Mouse (Mus musculus) urinary bladder, adult 18-20 months (tissue): Measurements from ENCODE around the gene Kcnk5.
A peak's percentile ranks its signal among the peaks of the same experiment; 100 is the strongest.

Experiments
- DNase-seq, 2 experiments: peaks; one replicate each; pipeline ENCODE4 v3.0.0; 2022; ENCODE audit warnings: low spot score in 2 of 2, mixed read lengths in 2 of 2

Gene Kcnk5

GRCm38 (mm10) chr14:20201066-20201683 lies 19.6 kb upstream of the Kcnk5 start:
- no peak for DNase-seq

DNA sequence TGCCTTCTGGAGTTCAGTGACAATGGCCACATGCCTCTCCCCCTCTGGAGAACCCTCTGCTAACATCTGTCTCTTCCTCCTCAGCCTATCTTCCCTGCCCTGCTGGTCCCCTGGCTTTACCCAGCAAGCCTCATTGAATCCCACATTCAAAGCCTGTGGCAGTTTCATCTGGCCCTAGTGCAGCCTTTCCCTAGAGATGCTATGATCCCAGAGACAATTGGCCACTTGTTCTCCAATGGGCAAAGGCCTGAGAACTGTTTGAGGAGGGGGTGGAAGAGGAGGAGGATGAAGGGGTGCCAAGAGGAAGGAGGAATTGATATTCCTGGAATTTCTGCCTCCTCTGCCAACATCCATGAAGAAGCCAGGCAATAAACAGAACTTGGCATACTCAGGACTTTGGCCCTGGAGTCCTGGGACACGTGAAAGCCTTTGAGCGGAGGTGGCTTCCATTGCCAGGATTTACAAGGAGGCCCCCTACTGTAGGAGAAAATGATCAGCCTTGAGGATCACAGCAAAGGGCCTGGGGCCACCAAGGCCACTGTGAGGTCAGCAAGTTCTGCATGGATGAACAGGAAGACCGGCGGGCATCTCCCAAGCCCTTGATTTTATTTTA lies 11.6 kb upstream of the Kcnk5 start:
- no peak for DNase-seq

DNA sequence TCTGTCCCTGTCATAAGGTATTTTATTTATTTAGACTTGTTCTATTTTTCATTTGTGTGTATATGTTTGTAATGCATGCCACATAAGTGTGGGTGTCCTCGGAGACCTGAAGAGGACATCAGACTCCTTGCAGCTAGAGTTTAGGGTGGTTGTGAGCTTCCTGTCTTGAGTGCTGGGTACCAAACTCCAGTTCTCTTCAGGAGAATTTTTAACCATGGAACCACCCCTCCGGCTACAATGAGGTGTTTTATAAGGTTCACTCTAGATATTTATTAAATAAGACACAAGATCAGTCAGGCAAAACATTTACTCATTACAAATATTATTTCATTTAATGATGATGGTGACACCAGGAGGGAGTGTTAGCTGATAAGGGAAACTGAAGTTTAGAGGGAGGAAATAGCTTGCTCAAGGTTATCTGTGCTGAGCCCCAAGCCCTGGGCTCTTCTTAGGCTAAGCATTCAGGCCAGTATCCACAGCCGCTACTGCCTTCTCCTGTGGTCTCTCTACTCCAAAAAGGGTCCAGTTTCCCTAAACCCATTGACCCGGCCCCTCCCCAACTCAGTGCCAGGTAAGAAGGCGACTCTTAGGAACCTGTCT lies 9.6 kb upstream of the Kcnk5 start:
- DNase-seq, result no peak

GRCm38 (mm10) chr14:20189751-20190150 lies 8.1 kb upstream of the Kcnk5 start:
- DNase-seq, result no peak

DNA sequence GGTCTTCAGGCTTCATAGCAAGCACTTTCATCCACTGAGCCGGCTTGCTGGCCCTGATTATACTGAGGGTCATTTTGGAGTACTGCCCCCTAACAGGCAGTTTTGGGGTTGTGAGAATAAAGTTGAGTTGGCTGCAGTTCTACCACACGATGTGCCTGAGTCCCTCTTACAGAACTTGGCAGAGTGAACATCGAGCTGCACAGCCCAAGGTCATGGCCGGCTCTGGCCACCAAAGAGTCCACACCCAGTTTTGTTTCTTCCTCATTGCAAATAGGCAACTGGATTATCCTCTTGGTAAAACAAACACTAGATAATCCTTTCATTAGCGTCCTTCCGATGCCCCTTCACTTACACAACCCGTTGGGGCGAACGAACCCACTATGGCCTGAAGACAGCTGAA lies 3.8 kb upstream of the Kcnk5 start:
- DNase-seq, result no peak

GRCm38 (mm10) chr14:20183701-20184100 lies 2.1 kb upstream of the Kcnk5 start:
- no peak for DNase-seq

- DNase-seq, result no peak
These were observed 987 bp upstream of the Kcnk5 start for GRCm38 (mm10) chr14:20182596-20182995.

DNA sequence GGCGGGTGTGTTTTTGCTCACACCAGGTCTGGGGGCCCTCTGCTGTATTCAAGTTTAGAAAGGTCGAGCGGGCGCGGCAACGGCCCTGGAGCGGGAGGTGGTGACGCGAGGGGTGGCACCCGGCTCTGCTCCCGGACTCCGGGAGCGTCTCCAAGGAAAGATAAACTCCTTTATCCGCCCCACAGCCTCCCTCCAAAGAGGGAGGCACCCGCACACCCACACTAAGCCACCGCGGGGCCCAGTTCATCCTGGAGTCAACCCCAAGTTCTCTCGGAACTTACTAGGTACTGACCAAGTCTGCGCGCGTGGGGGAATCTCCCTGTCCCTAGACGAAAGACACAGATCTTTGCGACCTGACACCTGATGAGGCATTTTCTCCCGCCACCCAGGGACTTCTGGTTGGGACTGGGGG lies 852 bp downstream of the Kcnk5 start:
- DNase-seq, result peak; percentile 28 to 41

- DNase-seq, result no peak
These were observed 1.3 kb downstream of the Kcnk5 start for GRCm38 (mm10) chr14:20180304-20180703.

- DNase-seq, result no peak
These were observed 1.8 kb downstream of the Kcnk5 start for GRCm38 (mm10) chr14:20179731-20180280.

DNA sequence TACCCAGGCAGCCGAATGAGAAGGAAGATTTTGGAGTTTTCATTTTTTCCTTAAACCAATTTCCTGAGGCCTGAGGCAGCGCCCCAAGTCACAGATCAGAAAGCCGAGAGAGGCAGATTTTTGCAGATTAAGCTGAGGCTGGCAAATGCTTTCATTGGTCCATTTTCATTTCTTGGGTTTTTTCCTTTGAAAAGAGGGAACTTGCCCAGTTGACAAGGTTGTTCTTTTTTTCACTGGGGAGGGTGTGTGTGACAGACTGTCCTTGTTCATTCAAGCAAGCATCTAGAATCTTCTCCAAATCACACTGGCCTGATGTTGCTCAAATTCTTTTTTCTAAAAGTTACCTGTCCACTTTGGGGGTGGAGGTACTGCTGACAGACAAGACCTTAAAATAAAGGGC lies 2.5 kb downstream of the Kcnk5 start:
- DNase-seq, result no peak

- DNase-seq, result no peak
These were observed 3.0 kb downstream of the Kcnk5 start for GRCm38 (mm10) chr14:20178593-20178992.

- no peak for DNase-seq
These were observed 4.0 kb downstream of the Kcnk5 start for GRCm38 (mm10) chr14:20177494-20178123.

- DNase-seq, result no peak
These were observed 5.9 kb downstream of the Kcnk5 start for GRCm38 (mm10) chr14:20175705-20176104.

GRCm38 (mm10) chr14:20175114-20175513 lies 6.5 kb downstream of the Kcnk5 start:
- DNase-seq, result no peak

GRCm38 (mm10) chr14:20174696-20175095 lies 6.9 kb downstream of the Kcnk5 start:
- no peak for DNase-seq

DNA sequence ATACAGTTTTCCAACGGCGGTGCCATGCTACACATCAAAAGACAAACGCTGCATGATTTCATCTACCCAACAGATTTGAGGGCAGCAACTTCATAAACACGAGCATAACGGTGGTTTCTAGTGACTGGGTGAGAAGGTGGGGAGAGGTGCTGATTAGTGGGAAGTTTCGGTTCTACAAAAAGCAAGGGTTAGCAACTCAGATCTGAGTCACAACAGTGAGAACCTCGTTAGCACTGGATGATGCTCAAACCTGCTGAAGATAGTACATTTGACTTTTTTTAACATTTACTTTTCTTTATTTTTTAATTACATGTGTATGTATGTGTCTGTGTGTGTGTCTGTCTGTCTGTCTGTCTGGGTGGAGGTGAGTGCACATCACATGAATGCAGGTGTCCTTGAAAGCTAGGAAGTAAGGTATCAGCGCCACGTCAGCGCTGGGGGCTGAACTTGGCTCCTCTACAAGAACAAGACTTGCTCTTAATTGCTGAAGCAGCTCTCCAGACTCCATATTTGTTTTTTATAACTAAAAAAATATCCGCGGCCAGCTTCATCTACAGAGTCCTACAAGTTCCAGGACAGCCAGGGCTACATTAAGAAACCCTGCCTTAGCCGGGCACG lies 7.6 kb downstream of the Kcnk5 start:
- no peak for DNase-seq

DNA sequence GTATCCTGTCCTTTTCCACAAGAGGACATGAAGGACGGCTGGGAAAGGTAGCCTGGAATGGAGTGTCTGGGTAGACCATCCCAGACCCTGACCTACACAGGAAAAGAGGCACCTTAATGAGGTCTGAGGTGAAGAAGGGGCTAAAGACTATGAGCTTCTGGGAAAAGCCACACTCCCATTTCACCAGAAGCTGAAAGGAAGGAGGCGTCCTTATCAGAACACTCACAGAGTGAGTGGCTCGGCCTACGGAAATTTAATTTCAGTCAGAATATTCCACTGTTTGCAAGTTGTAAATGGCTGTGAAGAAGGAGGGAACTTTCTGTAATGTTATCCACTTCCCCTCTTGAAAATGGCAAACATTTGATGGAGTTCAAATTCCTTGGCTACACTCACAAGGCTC lies 8.7 kb downstream of the Kcnk5 start:
- DNase-seq, result no peak

DNA sequence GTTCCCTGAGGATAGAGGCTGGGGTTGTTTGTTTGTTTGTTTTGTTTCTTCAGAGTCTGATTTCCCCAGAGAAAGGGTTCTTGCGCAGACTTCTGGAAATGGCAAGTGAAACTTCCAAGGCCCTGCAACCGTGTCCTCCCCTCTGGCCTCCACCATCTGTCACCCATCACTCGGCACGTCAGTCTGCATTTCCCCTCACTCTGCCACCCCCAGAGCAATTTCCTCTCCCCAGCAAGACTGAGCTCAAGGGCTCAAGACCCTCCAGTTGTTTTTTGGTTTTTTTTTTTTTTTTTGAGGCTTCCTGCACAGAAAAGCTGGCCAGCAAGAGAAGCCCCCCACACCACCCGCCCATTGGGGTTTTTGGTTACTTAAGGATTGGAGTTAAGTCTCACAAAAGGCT lies 9.1 kb downstream of the Kcnk5 start:
- no peak for DNase-seq

GRCm38 (mm10) chr14:20171840-20172239 lies 9.8 kb downstream of the Kcnk5 start:
- DNase-seq, result no peak

DNA sequence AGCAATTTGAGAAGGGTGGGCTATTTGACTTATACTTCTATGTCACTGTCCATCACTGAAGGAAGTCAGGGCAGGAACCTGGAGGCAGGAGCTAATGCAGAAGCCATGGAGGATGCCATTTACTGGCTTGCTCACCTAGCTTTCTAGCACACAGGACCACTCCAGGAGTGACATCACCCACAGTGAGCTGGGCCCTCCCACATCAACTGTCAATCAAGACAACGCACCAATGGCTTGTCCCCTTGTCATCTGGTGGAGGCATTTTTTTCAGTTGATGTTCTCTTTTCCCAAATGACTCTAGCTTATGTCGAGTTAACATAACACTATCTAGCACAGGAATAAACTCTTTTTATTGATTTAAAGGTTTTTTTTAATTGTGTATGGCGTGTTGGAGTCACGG lies 12.4 kb downstream of the Kcnk5 start:
- DNase-seq, result no peak

- no peak for DNase-seq
These were observed 13.1 kb downstream of the Kcnk5 start for GRCm38 (mm10) chr14:20168478-20168877.
